Mouse (Mus musculus) adrenal gland, adult (tissue): ENCODE measurements at regions not wholly inside any gene's neighbourhood (a gene's known extent, or its start where the extent isn't known, plus 50 kb on each side); places are given as distances from the start of the nearest gene placed in this dataset.
"Not testable (repeated sequence)": the region's sequence is repeated elsewhere in the genome, so short reads cannot be mapped to it uniquely, and the experiment has no call there.

ENCODE experiments used
- DNase-seq, 2 experiments: peaks; one replicate each; pipeline ENCODE4 v3.0.0; 2022 to 2023; ENCODE audit warnings: low spot score in 1 of 2; ENCODE audit not compliant: inconsistent age in 2 of 2

- DNase-seq = not testable (repeated sequence)
Measured at GRCm38 (mm10) chrX:32130254-32130653, 82.6 kb downstream of the Btbd35f22 start.

GRCm38 (mm10) chrX:32148141-32148540 lies 100.5 kb downstream of the Btbd35f22 start:
- DNase-seq = peak in 1 of 2 experiments; percentile 16
